Mouse (Mus musculus) limb, embryonic 11.5 days (tissue): ENCODE data around the gene Plekhm2. TPM values are rescaled to one million over a fixed set of nuclear protein-coding genes. Genes with fewer than 3 reads are reported as not detected.
A peak's percentile ranks its signal among the peaks of the same experiment; 100 is the strongest.

Source experiments
- ATAC-seq: fragments of 200-750 bp; cut with Nextera tagmentation; 2 replicates; pipeline ENCODE4 v1.8.0; 2017; ENCODE audit warnings: low read depth; ENCODE audit not compliant: insufficient number of reproducible peaks, low FRiP score, low TSS enrichment
- DNase-seq: peaks from one replicate; pipeline ENCODE4 v3.0.0-alpha.2; 2015; ENCODE audit warnings: low spot score
- H3K27ac ChIP-seq: fragments of 300-500 bp; sonication (generic); replicated peaks from 2 replicates; pipeline ENCODE4 v1.5.1; 2014; ENCODE audit warnings: low read depth, mild to moderate bottlenecking, low read length
- H3K27me3 ChIP-seq: fragments of 300-500 bp; sonication (generic); 2 replicates; pipeline ENCODE4 v1.6.1; 2014; ENCODE audit warnings: mild to moderate bottlenecking, low read length, mixed read lengths; ENCODE audit not compliant: control insufficient read depth, insufficient read depth
- H3K36me3 ChIP-seq: fragments of 300-500 bp; sonication (generic); 2 replicates; pipeline ENCODE4 v1.6.1; 2014; ENCODE audit warnings: mild to moderate bottlenecking, low read length, moderate library complexity, mixed read lengths; ENCODE audit not compliant: control insufficient read depth, insufficient read depth
- H3K4me1 ChIP-seq: fragments of 300-500 bp; sonication (generic); 2 replicates; pipeline ENCODE4 v1.6.1; 2014; ENCODE audit warnings: low read length, mixed read lengths; ENCODE audit not compliant: control insufficient read depth, insufficient read depth
- H3K4me2 ChIP-seq: fragments of 300-500 bp; sonication (generic); 2 replicates; pipeline ENCODE4 v1.6.1; 2014; ENCODE audit warnings: low read depth, mild to moderate bottlenecking, moderate library complexity; ENCODE audit not compliant: severe bottlenecking
- H3K4me3 ChIP-seq: fragments of 300-500 bp; sonication (generic); 2 replicates; pipeline ENCODE4 v1.5.1; 2014; ENCODE audit warnings: low read depth, low read length
- H3K9ac ChIP-seq: fragments of 300-500 bp; sonication (generic); 2 replicates; pipeline ENCODE4 v1.6.1; 2014; ENCODE audit warnings: mild to moderate bottlenecking, low read length
- H3K9me3 ChIP-seq: fragments of 300-500 bp; sonication (generic); 2 replicates; pipeline ENCODE4 v1.6.1; 2016; ENCODE audit warnings: low read length; ENCODE audit not compliant: control insufficient read depth
- WGBS: fragments of 180-500 bp; shearing (Covaris S2); extraction: QIAGEN DNeasy Blood & Tissue Kit; methylation state at CpG from one replicate; pipeline ENCODE4 v1.1.7; 2014; 5-methylcytosine and 5-hydroxymethylcytosine counted together
- polyA plus RNA-seq: library from polyadenylated mRNA; unstranded; fragments of >200 nt; fragmentation: Nextera tagmentation; extraction: Ambion mirVana; gene quantifications from 2 replicates; pipeline ENCODE4 v1.2.1, GENCODE M21; 2014

The Plekhm2 gene
- polyA plus RNA-seq: 3.9 and 4.4 TPM in 2 replicates

DNA sequence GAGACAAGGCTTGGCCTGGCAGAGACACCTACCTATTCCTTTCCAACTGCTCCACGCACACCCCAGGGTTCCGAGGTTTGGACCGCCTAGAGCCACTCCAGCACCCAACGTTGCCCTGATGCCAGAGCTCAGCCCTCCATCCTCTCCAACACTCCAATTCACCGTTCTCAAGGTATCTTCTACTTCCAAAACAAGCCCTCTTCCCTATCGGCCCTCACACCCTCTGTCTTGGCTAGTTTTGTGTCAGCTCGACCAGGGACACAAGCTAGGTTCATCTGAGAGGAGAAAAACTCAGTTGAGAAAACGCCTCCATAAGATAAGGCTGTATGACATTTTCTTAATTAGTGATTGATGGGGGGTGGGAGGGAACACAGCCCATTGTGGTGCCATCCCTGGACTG is at the start of gene Plekhm2:
TSS of gene Plekhm2 (minus strand) at position 101 of the 400 bp plus-strand sequence.
- no peak for DNase-seq
- H3K9me3 ChIP-seq: no peaks in the 10 kb centered on the region
- no peak within 1 kb of the TSS; the same call in 1 of the 2 replicates for H3K27ac ChIP-seq
- H3K4me2 ChIP-seq: peak within 1 kb of the TSS; percentile 74
- H3K9ac ChIP-seq: peak within 1 kb of the TSS; percentile 96
- peak within 1 kb of the TSS; percentile 66 for H3K4me3 ChIP-seq
- H3K27me3 ChIP-seq: no peaks in the 10 kb centered on the region
- peaks cover 11% of the 10 kb centered on the region for H3K4me1 ChIP-seq
- 0 out of 2 replicates have a peak, but pooled peaks cover under 1% of the 10 kb centered on the region for H3K36me3 ChIP-seq
- peak; percentile 50; the same call in 1 of the 2 replicates for ATAC-seq
- WGBS: 75% methylated on average over 8 of the region's 8 CpGs

- DNase-seq: no peak
- WGBS: 57% methylated on average over 5 of the region's 5 CpGs
- no peaks in the 10 kb centered on the region for H3K27me3 ChIP-seq
- peaks cover 18% of the 10 kb centered on the region for H3K4me1 ChIP-seq
- H3K4me3 ChIP-seq: no peak overlapping the region
- H3K9ac ChIP-seq: no peak overlapping the region
- no peak overlapping the region for H3K27ac ChIP-seq
- H3K36me3 ChIP-seq: peaks cover 23% of the 10 kb centered on the region; the same call in 1 of the 2 replicates
- H3K9me3 ChIP-seq: no peaks in the 10 kb centered on the region
- no peak overlapping the region for H3K4me2 ChIP-seq
- no peak for ATAC-seq
Measured at GRCm38 (mm10) chr4:141713598-141714142, 49.0 kb upstream of the Plekhm2 start.

GRCm38 (mm10) chr4:141711250-141711649 is 46.6 kb upstream of the Plekhm2 start:
- H3K36me3 ChIP-seq: peaks cover 31% of the 10 kb centered on the region; the same call in 1 of the 2 replicates

DNA sequence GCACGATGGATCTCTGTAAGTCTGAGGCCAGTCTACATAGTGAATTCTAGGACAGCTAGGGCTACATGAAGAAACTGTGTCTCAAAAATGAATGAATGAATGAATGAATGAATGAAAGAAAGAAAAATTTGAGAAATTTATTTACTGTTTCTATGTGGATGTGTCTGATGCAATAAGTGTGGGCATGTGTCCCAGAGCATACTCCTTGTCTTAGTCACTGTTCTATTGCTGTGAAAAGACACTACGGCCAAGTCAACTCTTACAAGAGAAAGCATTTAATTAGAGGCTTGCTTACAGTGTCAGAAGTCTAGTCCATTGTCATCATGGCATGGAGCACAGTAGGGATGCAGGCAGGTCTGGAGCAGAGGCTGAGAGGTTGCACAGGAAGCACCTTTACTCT is 44.3 kb upstream of the Plekhm2 start:
- H3K4me1 ChIP-seq: 0 out of 2 replicates have a peak, but pooled peaks cover 1% of the 10 kb centered on the region
- H3K4me3 ChIP-seq: no peak overlapping the region
- no peak for ATAC-seq
- no peak overlapping the region for H3K27ac ChIP-seq
- no peaks in the 10 kb centered on the region for H3K9me3 ChIP-seq
- peaks cover 41% of the 10 kb centered on the region; the same call in 1 of the 2 replicates for H3K36me3 ChIP-seq
- no peaks in the 10 kb centered on the region for H3K27me3 ChIP-seq
- H3K4me2 ChIP-seq: no peak overlapping the region
- WGBS: 97% methylated on average over 2 of the region's 2 CpGs
- no peak overlapping the region for H3K9ac ChIP-seq
- no peak for DNase-seq

More at GRCm38 (mm10) chr4:141711250-141711649, 46.6 kb upstream of the Plekhm2 start:
- Histone ChIP-seq H3K4me2 (no peak overlapping the region), H3K9ac (no peak overlapping the region), H3K4me3 (no peak overlapping the region), H3K9me3 (no peaks in the 10 kb centered on the region), H3K4me1 (peaks cover 18% of the 10 kb centered on the region), H3K27me3 (no peaks in the 10 kb centered on the region), H3K27ac (no peak overlapping the region)
- ATAC-seq: no peak
- WGBS: 96% methylated on average over 1 of the region's 1 CpGs
- DNase-seq: no peak

DNA sequence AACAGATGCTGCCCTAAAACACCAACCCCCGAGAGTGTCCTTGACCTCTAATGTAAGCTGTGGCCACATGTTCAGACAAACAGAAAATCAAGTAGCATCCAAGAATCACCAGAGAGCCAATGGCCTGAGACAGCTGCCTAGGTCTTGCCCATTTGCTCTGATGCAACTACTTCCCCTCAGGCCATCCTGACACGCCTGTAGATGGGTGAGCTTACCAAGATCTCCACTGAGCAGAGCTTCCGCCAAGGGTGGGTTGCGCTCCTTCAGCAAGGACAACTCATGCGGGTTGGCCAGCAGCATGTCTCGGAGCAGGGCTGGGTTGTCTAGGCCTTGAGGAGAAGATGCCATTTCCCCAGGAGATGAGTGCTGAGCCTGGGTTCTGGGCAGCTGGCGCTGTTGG is 43.3 kb upstream of the Plekhm2 start:
- ATAC-seq: no peak
- whole genome bisulfite sequencing: 89% methylated on average over 7 of the region's 7 CpGs
- H3K27me3 ChIP-seq: no peaks in the 10 kb centered on the region
- H3K9ac ChIP-seq: no peak overlapping the region
- no peak overlapping the region for H3K4me2 ChIP-seq
- no peaks in the 10 kb centered on the region for H3K9me3 ChIP-seq
- H3K27ac ChIP-seq: no peak overlapping the region
- peaks cover 43% of the 10 kb centered on the region; the same call in 1 of the 2 replicates for H3K36me3 ChIP-seq
- no peak for DNase-seq
- H3K4me3 ChIP-seq: no peak overlapping the region
- no peaks in the 10 kb centered on the region for H3K4me1 ChIP-seq

GRCm38 (mm10) chr4:141705331-141705730 is 40.6 kb upstream of the Plekhm2 start:
- no peak for DNase-seq
- 91% methylated on average over 4 of the region's 4 CpGs for WGBS

GRCm38 (mm10) chr4:141704625-141705024 is 39.9 kb upstream of the Plekhm2 start:
- Histone ChIP-seq H3K36me3 (peaks cover 43% of the 10 kb centered on the region; the same call in 1 of the 2 replicates), H3K27me3 (no peaks in the 10 kb centered on the region), H3K9me3 (no peaks in the 10 kb centered on the region), H3K27ac (no peak overlapping the region), H3K4me2 (no peak overlapping the region), H3K9ac (no peak overlapping the region), H3K4me3 (no peak overlapping the region), H3K4me1 (no peaks in the 10 kb centered on the region)
- WGBS: 88% methylated on average over 2 of the region's 2 CpGs
- DNase-seq (no peak), ATAC-seq (no peak)

More at GRCm38 (mm10) chr4:141705331-141705730, 40.6 kb upstream of the Plekhm2 start:
- H3K27ac ChIP-seq: no peak overlapping the region
- no peak overlapping the region for H3K9ac ChIP-seq
- no peaks in the 10 kb centered on the region for H3K9me3 ChIP-seq
- ATAC-seq: no peak
- H3K27me3 ChIP-seq: no peaks in the 10 kb centered on the region
- no peak overlapping the region for H3K4me3 ChIP-seq
- no peak overlapping the region for H3K4me2 ChIP-seq
- H3K4me1 ChIP-seq: no peaks in the 10 kb centered on the region
- H3K36me3 ChIP-seq: peaks cover 45% of the 10 kb centered on the region; the same call in 1 of the 2 replicates

DNA sequence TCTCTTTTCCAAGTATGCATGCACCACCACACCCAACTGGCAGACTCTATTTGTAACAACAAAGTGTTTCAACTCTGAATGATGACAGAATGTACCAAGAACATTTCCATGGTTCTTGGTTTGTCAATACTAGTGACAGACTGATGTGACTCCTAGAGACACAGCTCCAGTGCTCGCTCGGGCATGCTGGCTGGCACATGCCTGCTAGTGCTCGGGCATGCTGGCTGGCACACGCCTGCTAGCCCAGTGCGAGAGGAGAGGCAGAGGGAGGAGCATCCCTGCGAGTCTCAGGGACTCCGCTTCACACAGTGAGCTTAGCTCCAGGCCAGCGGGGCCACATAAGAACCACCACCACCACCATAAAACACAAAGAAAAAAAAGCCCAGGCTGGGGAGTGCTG is 30.0 kb upstream of the Plekhm2 start:
- 96% methylated on average over 8 of the region's 8 CpGs for WGBS
- no peaks in the 10 kb centered on the region for H3K4me1 ChIP-seq
- DNase-seq: no peak

More for the DNA sequence above, 30.0 kb upstream of the Plekhm2 start:
- ATAC-seq: no peak
- Histone ChIP-seq H3K4me3 (no peak overlapping the region), H3K27me3 (no peaks in the 10 kb centered on the region), H3K9me3 (no peaks in the 10 kb centered on the region), H3K9ac (no peak overlapping the region), H3K27ac (no peak overlapping the region), H3K36me3 (peaks cover 30% of the 10 kb centered on the region), H3K4me2 (no peak overlapping the region)
